Mouse (Mus musculus): ENCODE measurements around the gene Lnpep. TPM values are rescaled to one million over a fixed set of nuclear protein-coding genes. Genes with fewer than 3 reads are reported as not detected.
"Not testable (repeated sequence)": the region's sequence is repeated elsewhere in the genome, so short reads cannot be mapped to it uniquely, and the experiment has no call there.

Lnpep gene
- total RNA-seq, 4 experiments from 2014 or later, result 95.9 to 107 (median 103) TPM

- not testable (repeated sequence) for DNase-seq (ENCODE audit: low spot score in 2 of 2)
These were observed 128.6 kb downstream of the Lnpep start for GRCm38 (mm10) chr17:17496234-17496633.

GRCm38 (mm10) chr17:17492116-17492515, 132.7 kb downstream of the Lnpep start:
- DNase-seq (ENCODE audit: low spot score in 2 of 2), result no peak

DNA sequence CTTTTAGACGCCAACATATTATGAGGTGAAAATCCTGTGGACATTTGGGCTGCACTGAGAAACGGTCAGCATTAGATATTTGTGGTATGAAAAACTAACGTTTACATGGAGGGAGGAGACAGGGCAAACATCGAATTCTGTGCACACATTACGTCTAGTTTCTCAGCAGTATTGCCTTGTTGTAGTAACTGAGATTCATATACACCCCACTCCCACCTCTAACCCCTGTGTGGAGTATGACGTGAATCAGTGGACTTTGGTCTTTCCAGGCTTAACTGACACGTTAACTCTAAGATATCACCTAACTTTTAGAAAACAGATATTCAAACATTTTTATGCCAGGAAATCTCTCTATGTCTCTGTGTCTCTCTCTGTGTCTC, 133.2 kb downstream of the Lnpep start:
- DNase-seq (ENCODE audit: low spot score in 2 of 2), result no peak

DNA sequence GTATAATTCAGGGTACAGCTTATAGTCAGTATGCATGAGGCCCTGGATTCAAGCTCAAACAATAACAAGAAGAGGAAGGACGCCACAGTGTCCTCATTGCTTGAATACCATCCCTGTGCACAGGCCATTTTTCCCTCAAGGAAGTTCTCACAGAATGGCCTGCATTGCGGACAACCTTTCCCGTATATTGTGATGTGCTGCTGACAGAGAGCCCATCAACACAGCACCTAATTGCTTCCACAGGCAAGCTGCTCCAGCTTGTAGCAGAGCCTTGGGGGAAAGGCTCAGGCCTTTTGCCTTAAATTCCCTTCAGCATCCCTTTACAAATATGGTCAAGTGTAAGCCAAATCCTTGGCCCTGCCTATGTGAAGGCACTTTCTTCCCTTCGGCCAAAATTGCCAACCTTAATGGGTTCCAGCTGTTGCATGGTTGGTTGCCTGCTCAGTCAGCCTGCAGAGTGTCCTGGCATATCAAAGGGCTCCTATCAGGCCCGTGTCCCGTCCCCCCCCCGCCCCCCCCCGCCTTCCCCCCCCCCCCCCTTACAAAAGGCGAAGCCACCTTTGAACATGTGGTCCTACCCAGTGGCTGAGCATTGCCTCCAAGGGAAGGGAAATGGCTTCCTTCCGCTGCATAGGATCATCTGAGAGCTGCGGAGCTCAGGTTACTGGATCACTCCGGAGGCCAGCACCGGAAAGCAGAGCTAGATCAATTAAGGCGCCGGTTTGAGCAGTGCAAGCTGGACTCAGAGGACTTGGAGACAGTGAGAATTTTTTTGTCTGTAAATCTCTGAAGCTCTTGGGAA, 133.8 kb downstream of the Lnpep start:
- DNase-seq (ENCODE audit: low spot score in 2 of 2), result no peak

DNA sequence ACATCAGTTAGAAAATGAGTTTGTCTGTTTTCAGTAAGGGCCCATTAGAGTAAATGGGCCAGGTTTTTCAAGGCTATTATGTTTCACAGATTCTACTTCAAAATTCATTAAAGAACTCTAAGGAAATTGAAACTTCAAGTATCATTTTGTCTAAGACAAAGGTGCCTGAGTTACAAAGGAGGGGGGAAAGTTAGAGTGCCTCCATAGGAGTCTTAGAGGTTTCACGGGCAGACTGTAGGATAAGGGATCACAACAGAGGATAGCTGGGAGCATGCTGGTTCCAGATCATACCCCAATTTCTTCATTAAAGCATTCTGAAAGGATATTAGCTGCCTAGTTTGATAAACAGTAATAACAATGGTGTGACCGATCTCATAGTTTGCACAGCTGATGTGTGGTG, 139.1 kb downstream of the Lnpep start:
- no peak for DNase-seq (ENCODE audit: low spot score in 2 of 2)

Other genes starting within 250 kb of the Lnpep start
- gene Lix1, start 222.4 kb downstream of the Lnpep start, total RNA-seq (2022), result 10 to 100 TPM; 64.0 to 78.4 (median 71.9) TPM
- under 1 TPM in 1 of 4 experiments, not detected in 3; 0.13 TPM for gene Vmn2r90, start 78.7 kb upstream of the Lnpep start, total RNA-seq (2022)
- 100 to 1,000 TPM in 3 of 4 experiments, 10 to 100 TPM in 1; 88.5 to 132 (median 119) TPM for gene Spaca6, start 202.1 kb upstream of the Lnpep start, total RNA-seq (2022)
- under 1 TPM; 0.57 to 0.73 (median 0.60) TPM for gene Has1, start 230.2 kb upstream of the Lnpep start, total RNA-seq (2022)

Data from layer of hippocampus, adult 8-10 months (tissue).